Mouse (Mus musculus) thymus, postnatal 14 days (tissue): Measurements from ENCODE around the gene Tmem95.

Experiments used
- DNase-seq: peaks from one replicate; pipeline ENCODE4 v3.0.0; 2021

The Tmem95 gene

DNA sequence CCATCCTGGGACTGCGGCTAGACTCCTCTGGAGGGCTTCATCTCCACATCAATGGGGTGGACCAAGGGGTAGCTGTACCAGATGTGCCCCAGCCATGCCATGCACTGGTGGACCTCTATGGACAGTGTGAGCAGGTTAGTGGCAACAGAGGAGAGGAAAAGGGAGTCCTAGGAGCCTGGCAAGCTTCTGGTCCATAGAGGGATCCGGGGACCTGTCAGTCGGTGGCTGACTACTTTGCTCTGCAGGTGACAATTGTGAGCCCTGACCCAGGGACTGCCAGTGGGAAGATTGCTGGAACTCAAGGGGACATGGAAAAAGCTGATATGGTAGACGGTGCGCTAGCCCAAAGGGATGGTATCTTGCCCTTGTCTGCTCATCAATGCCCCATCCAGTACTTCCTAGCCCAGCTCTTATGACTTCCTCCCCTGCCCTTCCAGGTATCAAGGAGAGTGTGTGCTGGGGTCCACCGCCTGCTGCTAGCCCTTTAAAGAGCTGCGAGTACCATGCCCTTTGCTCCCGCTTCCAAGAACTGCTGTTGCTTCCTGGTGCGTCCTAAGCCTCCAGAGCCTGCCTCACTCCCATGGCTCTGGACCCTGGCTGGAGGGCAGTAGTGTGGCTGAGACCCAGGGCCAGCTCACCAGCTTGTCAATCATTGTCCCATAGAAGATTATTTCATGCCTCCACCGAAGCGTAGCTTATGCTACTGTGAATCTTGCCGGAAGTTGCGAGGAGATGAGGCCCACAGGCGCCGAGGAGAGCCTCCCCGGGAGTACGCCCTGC lies 33.2 kb upstream of the Tmem95 start:
- no peak for DNase-seq

DNA sequence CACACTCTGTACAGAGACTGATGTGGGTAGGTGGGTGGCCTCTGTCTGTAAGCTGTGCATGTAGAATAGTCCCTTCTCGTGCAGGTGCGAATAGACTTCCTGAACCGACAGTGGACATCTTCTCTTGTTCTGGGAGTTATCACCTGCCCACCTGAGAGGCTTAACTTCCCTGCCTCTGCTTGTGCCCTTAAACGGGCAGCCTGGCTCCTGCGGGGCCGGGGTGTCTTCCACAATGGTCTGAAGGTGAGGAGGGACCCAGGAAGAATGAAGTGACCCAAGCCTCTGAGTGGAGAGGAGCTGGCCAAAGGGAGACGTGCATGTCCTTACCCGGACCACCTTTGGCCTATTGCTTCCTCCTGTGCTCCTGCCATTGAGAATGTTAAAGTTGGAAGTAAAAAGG lies 32.4 kb upstream of the Tmem95 start:
- DNase-seq, result no peak

DNA sequence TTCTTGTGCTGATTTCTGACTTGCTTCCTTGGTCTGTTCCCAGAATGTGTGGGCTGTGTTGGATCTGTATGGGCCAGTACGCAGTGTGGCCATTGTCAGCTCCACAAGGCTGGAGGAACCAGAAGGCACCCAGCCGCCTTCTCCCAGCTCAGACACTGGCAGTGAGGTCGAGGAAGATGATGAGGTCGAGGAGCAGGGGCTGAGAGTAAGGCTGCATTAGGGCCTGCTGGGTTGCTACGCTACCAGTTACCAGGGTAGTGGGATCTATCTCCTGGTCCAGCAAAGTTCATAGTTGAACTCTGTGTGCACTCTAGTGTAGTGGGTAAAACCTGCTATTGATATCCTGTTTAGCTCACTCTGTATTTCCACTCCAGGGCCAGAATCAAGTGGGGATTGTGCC lies 31.4 kb upstream of the Tmem95 start:
- DNase-seq, result no peak

DNA sequence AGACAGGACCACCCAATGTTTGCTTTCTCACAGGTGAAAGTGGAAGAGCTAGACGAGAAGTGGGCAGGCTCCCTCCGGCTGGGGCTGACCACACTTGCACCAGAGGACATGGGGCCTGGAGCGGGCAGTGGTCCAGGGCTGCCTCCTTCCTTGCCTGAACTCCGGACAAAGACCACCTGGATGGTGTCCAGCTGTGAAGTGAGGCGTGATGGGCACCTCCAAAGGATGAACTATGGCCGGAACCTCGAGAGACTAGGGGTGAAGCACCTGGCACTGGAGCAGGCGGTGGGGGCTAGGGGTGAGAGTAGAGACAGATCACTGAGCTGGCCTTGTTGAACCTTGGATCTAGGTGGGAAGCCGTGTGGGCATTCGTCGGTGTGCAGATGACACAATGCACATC lies 30.8 kb upstream of the Tmem95 start:
- DNase-seq, result no peak

DNA sequence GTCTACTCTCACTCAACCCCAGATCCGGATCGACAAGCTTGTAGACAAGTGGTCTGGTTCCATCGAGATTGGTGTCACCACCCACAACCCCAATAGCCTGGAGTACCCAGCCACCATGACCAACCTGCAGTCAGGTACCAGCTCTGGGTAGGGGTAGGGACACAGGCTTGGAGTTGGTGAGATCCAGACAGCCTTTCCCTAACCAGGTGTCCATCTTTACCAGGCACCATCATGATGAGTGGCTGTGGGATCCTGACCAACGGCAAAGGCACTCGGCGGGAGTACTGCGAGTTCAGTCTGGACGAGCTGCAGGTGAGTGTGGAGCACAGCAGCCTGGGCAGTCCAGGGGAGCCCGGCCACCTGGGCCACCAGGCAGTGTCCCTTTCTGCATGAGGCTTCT lies 26.5 kb upstream of the Tmem95 start:
- DNase-seq, result no peak

DNA sequence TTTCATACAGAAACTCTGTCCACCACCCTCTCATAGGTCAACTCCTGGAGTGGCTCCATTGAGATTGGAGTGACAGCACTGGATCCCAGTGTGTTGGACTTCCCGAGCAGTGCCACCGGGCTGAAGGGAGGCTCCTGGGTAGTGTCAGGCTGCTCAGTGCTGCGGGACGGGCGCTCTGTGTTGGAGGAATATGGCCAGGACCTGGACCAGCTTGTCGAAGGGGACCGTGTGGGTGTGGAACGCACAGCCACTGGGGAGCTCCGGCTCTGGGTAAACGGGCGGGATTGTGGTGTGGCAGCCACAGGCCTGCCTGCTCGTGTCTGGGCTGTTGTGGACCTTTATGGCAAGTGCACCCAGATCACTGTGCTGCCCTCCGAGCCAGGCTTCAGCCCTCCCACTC lies 25.2 kb upstream of the Tmem95 start:
- no peak for DNase-seq

DNA sequence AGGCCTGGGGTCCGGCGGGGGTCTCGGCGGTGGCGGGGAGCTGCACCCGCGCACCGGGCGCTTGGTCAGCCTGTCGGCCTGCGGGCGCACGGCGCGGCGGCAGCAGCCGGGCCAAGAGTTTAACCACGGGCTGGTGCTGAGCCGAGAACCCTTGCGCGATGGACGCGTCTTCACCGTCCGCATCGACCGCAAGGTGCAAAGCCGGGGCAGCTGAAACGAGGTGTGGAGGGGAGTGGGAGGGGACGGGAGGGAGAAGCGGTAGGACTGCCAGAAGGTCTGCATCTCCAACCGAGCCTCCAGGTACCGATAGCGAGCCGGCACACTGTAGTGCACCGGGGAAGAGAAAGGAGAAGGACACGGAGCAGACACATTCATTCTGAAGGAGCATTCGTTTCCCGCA lies 24.2 kb upstream of the Tmem95 start:
- DNase-seq, result no peak

DNA sequence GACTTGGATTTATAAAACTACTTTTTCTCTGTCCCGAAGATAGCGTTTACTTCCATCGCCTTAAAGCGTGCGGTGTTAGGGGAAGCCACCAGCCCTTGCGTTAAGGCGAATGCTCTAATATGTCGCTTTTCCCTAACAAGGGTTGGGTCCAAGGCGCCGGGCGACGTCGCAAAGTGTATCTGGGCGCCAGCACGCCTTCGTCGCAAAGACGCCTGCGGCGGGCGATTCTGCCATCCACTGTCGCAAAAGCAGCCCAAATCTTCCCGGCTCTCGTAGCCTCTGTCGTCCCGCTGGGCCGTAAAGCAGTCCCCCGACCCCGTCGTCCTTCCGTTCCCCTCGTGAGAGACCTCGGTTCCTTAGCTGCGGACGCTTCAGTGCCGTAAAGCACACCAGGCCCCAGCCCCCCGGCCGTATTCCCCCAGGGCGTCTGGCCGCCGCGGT lies 23.6 kb upstream of the Tmem95 start:
- peak; percentile 96 for DNase-seq

DNA sequence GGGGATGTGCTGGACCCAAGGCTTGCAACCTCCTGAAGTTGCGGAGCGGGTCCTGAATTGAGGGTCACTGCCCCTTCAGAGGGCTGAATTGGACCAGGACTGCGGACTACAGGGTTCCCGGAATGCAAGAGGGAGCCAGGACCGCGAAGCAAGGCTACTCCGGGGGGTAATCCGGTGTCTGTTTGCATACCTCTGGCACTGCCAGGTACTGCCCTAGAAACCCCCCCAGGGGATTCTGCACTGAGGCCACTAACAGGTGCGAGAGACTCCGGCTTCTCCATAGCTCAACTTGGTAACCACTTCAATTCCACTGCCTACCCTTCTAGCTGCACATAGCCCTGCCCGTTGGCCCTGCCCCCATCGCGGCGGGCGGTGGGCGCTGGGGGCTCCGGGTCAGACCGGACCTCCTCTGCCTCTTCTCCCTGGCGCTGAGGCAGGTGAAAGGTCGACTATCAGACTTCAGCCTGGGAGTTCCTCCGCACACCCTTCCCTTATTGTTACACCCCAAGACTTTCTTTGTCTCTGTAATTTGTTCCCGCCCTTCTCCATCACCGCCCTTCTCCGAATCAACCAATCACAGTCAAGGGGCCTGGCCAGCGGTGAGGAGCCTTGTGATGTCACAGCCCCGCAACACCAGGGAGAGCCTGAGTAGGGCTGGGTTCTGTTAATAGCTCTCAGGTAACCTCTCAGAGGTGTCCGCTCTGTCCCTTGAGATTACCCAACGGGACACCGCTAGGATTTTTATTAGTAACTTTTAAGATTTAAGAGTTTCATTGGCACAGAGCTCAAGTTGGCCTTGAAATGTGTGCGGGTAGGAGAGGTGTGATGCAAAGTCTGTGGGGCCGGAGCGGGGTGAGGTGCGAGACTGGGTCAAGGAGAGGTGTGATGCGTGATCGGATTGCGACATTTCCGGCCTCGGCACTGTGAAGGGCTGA lies 22.9 kb upstream of the Tmem95 start, which contains the start of the genes 2810408A11Rik and Neurl4:
Gene 2810408A11Rik (minus strand): TSS at position 517 of the 935 bp plus-strand sequence.
Gene Neurl4 (plus strand): TSS at position 602 of the 935 bp plus-strand sequence.
- peak; percentile 93 for DNase-seq

DNA sequence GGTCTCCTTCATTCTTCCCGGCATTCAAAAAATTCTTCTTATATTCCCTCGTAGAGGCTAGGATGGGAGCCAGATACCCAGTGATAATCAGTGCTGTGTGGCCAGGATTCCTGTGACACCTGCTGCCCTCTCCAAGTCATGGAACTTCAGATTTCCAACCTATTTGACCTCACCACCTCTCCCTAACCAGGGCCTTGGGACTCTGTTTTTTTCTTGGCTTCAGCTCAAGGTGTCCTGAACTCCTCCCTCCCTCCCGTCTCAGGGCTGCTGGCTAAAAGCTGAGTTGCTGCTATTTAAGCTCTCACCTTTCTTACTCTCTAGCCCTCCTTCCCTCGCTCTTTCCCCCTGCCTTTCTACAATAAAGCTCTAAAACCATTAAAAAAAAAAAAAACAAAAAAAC lies 22.1 kb upstream of the Tmem95 start:
- peak; percentile 35 for DNase-seq

DNA sequence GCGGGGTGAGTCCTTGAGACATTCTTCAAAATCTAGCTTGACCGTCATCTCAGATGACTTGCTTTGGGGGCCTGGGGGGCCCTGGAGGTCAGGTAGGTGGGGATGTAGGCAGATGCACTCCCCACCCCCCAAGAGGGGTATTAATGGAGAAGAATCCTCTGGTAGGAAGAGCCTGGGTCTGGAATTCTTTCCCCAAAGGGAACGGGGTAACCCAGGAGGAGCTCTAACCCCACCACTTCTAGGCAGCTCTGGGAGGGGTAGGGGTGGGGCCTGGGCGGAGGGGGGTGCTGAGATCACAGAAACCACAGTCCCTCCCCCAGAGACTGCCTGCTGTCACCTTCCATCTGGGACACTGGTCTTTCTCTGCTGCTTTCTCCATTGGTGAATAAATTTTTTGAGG lies 17.5 kb upstream of the Tmem95 start, which contains the start of gene Acap1:
Gene Acap1 (minus strand): TSS at position 249 of the 400 bp plus-strand sequence.
- DNase-seq, result peak; percentile 85

DNA sequence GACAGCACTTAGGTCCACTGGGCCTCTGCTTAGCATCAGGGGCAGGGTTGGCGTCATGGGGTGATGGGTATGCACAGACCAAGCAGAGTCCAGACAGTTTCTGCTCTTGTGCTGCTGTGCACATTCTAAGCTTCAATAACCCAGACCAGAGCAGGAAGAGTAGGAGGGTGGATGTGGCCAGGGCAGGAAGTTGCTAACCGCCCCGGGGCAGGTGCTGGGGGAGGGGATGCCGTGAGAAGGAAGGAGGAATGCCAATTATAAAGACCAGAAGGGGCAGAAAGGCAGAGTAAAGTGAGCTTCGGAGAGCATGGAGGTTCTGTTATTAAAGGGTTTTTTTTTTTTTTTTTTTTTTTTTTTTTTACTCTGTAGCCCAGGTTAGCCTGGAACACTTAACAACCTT lies 16.9 kb upstream of the Tmem95 start:
- DNase-seq, result peak; percentile 93

DNA sequence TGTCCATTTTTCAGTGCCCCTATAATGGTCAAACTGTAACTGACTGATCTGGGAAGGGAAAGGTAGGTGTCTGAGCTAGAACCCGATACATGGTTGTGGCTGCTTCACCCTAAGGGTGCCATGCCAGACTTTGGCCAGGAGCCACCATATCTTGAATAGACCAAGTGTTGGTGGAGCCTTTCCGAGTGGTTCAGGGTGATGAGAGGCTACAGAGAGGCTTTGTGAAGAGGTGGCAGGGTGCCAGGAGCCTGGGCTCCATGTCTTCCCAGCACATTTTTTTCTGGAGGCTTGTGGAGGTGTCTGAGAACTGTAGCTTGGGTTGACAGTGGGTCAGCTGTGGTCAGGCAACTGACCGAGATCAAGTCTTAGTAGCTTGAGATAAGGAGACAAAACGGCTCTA lies 13.7 kb upstream of the Tmem95 start:
- no peak for DNase-seq

DNA sequence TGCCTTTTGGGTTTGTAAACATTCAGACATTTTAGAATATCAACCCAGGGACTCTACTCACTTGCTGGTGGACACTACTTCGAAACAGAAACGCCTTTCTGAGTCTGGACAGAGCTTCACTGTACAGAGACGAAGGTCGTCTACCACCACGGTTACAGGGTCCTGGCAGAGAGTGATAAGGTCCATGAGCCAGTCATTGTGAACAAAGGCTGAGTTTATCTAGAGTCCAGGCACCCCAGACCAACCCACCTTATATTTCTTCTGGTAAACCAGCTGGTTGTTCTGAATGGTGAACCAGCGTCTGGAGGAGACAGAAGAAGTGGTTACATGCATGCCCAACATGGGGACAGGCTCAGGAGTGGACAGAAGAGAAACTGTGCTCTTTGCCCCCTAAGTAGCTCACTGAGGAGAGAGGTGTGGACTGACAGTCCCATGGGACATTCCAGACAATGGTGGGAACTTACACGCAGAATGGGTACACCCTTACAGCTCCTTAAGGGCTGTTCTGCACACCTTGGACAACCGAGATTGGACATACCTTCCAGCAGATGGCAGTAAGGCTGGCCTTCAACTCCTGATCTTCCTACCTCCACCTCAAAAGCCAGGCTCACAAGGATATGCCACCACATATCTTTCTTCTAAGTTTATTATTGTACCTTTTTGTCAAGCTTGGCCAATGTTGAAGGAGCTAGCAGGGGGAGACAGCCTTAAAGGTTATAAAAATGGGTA lies 9.3 kb upstream of the Tmem95 start:
- no peak for DNase-seq

DNA sequence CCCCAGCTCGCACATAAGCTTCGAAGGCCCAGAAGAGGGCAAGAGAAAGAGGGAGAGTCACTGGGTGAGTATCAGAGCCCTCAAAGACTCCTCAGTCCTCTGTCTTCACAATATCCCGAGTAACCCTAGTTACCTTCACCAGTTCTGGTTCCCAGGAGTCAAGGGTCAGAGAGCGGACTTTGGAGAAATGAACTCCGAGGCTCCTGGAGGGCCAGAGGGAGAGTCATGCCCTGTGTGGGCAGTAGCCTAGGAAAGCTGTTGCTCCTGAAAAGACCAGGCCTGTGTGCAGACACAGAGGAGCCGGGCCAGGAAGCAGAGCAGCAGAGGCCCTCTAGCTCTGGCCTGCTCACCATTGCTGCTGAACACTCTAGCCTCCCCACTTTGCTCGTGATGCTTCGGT lies 6.8 kb upstream of the Tmem95 start:
- DNase-seq, result no peak

DNA sequence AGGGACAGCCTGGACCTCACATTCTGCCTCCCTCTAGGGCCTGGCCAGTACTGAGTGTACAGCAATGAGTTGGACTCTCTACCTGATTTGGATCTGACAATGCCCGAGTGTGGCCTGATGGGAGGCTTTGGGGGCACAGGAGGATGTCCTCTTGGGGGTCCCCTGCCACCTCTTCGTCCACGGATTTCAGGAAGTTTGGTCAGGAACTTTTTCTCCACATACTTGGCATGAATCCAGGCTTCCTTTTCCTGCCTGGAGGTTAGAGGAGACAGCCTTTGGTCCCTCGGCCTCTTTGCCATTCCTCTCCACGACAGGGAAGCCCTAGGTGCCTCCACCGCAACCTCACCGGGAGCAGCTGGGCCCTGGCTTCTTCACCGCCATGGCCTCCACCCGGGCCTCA lies 6.4 kb upstream of the Tmem95 start:
- no peak for DNase-seq

DNA sequence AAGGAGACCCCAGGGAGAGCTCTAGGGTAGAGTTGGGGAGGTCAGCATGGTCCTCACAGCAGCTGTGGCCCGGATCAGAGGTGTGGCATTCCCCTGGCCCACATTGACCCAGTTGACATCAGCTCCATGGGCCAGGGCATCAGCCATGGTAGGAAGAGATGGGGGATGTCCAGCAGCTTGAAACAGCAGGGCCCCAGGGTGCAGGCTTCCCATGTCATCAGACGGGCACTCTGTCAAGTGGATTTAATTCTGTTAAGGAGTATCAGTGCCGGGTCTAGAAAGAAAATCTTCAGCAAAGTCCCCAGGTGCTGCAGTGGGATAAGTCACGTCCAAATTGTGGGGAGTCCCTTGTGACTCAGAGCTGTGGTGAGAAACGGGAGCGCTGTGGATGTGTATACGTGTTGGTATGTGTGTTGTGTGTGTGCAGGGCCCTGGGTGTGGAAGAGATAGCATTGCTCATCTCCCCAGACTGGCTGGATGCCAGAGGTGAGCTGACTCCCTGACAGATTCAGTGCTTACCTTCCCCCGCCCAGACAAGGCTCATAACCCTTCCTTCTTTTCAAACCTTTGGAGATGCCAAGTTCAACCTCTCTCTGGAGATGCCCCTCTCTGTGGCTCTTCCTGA lies 5.8 kb upstream of the Tmem95 start:
- no peak for DNase-seq

DNA sequence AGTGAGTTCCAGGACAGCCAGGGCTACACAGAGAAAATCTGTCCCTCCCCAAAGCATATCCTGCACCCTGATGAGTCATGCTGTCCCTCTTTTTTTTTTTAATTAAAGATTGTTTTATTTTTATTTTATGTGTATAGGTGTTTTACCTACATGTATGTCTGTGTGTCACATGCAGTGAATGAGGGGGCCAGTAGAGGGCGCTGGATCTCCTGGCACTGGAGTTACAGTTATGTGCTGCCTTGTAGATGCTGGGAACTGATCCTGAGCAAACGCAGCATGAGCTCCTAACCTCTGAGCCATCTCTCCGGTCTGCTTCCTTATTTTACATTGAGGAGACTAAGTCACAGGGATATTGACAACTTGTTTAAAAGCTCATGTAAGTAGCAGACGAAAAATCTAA lies 5.2 kb upstream of the Tmem95 start:
- peak; percentile 80 for DNase-seq

DNA sequence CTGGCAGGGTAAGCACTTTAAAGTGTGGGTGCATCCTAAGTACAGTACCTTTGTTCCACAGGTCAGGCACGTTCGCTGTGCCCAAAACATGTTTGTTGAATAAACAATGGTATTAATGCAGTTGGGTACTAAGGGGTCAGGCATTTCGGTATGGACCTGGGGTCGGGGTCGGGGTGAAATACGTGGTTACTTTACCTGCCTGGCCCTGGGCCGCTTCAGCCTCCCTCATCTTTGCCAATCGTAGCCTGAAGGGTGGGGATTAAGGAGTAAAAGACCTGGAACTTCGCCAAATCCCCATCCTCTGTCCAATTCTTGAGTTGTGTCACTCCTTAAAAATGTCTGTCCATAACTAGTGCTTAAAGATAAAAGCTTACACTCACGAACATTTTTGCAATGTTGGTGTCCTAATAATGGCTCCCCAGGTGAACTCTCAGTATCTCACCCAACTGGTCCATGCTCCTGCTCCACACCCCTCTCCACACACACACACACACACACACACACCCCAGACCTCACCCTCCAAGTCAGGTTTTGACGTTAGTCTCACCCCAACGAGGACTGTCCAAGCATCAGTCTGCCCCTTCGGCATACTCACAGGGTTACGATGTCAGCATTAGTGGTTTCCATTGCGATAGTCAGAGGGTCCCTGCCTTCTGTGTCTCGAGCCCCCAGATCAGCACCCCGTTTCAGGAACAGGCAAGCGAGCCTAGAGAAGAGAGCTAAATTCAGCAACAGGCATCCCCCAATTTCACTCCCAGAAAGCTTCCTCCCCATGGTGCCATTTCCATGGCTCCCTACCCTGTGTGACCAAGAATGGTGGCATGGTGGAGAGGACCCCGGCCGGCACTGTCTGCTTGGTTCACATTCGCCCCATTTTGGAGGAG lies 4.2 kb upstream of the Tmem95 start:
- DNase-seq, result no peak

DNA sequence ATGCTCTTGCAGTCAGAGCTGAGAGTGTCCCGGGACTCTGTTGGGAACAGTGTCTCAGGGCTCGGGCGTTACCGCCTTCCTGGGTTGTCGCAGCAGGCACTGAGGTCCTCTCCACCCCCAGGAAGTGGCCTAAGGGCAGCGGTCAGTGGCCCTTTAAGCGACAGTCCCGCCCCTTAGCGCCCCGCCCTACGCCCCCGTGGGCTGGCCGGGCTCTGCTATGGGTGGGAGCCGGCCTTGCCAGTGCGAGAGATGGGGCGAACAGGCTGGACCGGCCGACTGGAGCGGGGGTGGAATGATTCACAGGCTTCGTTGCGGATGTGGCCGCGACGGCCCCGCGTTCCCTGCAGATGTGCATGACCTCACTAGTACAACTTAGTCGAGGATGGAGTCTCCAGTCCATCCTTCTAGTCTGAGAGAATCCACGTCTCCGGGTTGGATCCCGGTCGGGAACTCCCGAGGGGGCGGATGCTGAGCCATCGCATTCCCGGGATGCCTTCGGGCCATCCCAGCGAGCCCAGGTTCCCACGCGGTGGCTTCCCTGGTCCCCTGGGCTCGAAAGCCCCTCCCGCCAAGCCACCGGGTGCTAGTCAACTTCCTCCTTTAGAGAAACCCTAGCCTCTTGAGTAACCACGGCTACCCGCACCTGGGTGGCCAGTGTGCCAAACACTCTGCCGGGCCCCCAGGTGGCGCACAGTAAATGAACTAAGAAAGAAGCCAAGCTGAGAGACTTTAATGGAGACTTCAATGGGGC lies 3.2 kb upstream of the Tmem95 start, which contains the start of gene Kctd11:
Gene Kctd11 (minus strand): TSS at position 554 of the 751 bp plus-strand sequence.
- DNase-seq, result peak; percentile 81

DNA sequence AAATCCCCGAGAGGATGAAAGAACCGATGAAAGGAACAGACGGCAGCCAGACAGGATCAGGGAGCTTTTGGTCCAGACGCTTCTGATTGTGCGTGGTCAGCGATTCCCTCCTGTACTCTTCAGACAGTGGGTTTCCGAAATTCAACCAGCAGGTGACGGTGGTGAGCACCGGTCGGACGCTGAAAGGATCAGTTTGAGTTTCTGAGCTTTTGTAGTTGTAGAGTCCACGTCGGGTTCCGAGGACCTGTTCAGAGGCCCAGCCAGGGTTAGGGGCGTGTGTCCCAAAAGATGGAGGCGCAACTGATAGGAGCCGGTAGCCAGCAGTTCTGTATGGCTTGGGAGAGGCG lies 2.7 kb upstream of the Tmem95 start:
- DNase-seq, result peak; percentile 69
